In genomic region chr5:146692361-146692975, GRCm38 (mm10) we compare ENCODE assay signal across 9 mouse cellular contexts.
DNase-seq lines count a peak whose midpoint lies in the region; ATAC-seq and TF ChIP-seq lines count a peak whose summit lies in the region.
"Had no signal": no experiment of that assay in that cellular context is flagged by ENCODE, and none has a peak within 500 bp of the region (broad histone marks: within the 10 kb centered on the region; RNA-seq: fewer than 3 reads in every experiment).

No protein-coding gene starts in this region.

- intact Hi-C loops in heart, postnatal 36 days (cut with DNase I) = no loop called here

- H3K4me2 ChIP-seq in intestine, postnatal 0 days (replicated peaks; ENCODE audit: low read depth) = peak overlapping the region; percentile 28
- H3K4me2 ChIP-seq in liver, embryonic 15.5 days = peak overlapping the region; percentile 61
- peak overlapping the region; percentile 25 for H3K4me2 ChIP-seq in stomach, embryonic 15.5 days
- H3K4me2 ChIP-seq: embryonic facial prominence, embryonic 15.5 days had no signal

- peak; percentile 77 for ATAC-seq in intestine, postnatal 0 days
- ATAC-seq in liver, embryonic 15.5 days (ENCODE audit: insufficient read depth) = peak; percentile 26
- ATAC-seq in stomach, embryonic 15.5 days (ENCODE audit: insufficient read depth, low FRiP score, low read depth) = peak; percentile 72

- H3K4me1 ChIP-seq in intestine, postnatal 0 days (replicated peaks; ENCODE audit: control insufficient read depth, insufficient read depth, low read length) = peaks cover 7% of the 10 kb centered on the region; the same call in 1 of the 2 replicates
- peaks cover 68% of the 10 kb centered on the region for H3K4me1 ChIP-seq in liver, embryonic 15.5 days (replicated peaks)
- H3K4me1 ChIP-seq in stomach, embryonic 15.5 days = peaks cover 24% of the 10 kb centered on the region

- DNase-seq in heart, adult 18-20 months = peak; percentile 27 to 31
- no peak for DNase-seq in heart, postnatal 36 days
- DNase-seq in Muller cell, postnatal 12 days (ENCODE audit: inconsistent ontology term) = peak; percentile 18
- DNase-seq in thymus, postnatal 10 days (ENCODE audit: low spot score in 2 of 2) = no peak
- DNase-seq in testis, postnatal 14 days (ENCODE audit: low spot score) = no peak

- H3K27me3 ChIP-seq in intestine, postnatal 0 days (replicated peaks; ENCODE audit: control insufficient read depth, insufficient read depth, low read length) = no peaks in the 10 kb centered on the region
- no peaks in the 10 kb centered on the region for H3K27me3 ChIP-seq in liver, embryonic 15.5 days
- H3K27me3 ChIP-seq in stomach, embryonic 15.5 days (replicated peaks) = no peaks in the 10 kb centered on the region
- H3K27me3 ChIP-seq: embryonic facial prominence, embryonic 15.5 days had no signal

- WGBS in intestine, postnatal 0 days = 2% methylated on average over 7 of the region's 7 CpGs
- 29% methylated on average over 7 of the region's 7 CpGs for WGBS in liver, embryonic 15.5 days (ENCODE audit: insufficient replicate concordance)
- 12% methylated on average over 7 of the region's 7 CpGs for WGBS in stomach, embryonic 15.5 days

- H3K27ac ChIP-seq in intestine, postnatal 0 days (ENCODE audit: low read depth, low read length) = peak overlapping the region; percentile 95
- peak overlapping the region; percentile 88 for H3K27ac ChIP-seq in liver, embryonic 15.5 days (replicated peaks)
- H3K27ac ChIP-seq in stomach, embryonic 15.5 days = peak overlapping the region; percentile 67
- H3K27ac ChIP-seq: embryonic facial prominence, embryonic 15.5 days had no signal

- H3K36me3 ChIP-seq in intestine, postnatal 0 days (ENCODE audit: control insufficient read depth, insufficient read depth) = no peaks in the 10 kb centered on the region
- H3K36me3 ChIP-seq in liver, embryonic 15.5 days (replicated peaks) = no peaks in the 10 kb centered on the region
- no peaks in the 10 kb centered on the region for H3K36me3 ChIP-seq in stomach, embryonic 15.5 days
- H3K36me3 ChIP-seq: embryonic facial prominence, embryonic 15.5 days had no signal

- H3K9me3 ChIP-seq in intestine, postnatal 0 days (ENCODE audit: control insufficient read depth) = no peaks in the 10 kb centered on the region
- H3K9me3 ChIP-seq in liver, embryonic 15.5 days (replicated peaks) = no peaks in the 10 kb centered on the region
- H3K9me3 ChIP-seq in stomach, embryonic 15.5 days = no peaks in the 10 kb centered on the region
- H3K9me3 ChIP-seq: embryonic facial prominence, embryonic 15.5 days had no signal

- 0 out of 2 replicates have a peak overlapping the region, but pooled peaks have one; percentile 22 for H3K9ac ChIP-seq in intestine, postnatal 0 days (ENCODE audit: low read depth, low read length)
- H3K9ac ChIP-seq in liver, embryonic 15.5 days = peak overlapping the region; percentile 44
- H3K9ac ChIP-seq in stomach, embryonic 15.5 days = no peak overlapping the region
- H3K9ac ChIP-seq: embryonic facial prominence, embryonic 15.5 days had no signal

- no peak; the same call in 1 of the 2 replicates for TF ChIP-seq CTCF in intestine, postnatal 0 days (IDR thresholded peaks at IDR 0.05; ENCODE audit: low read depth)

- H3K4me3 ChIP-seq in intestine, postnatal 0 days (ENCODE audit: low read depth, low read length) = no peak overlapping the region
- peak overlapping the region; percentile 17 for H3K4me3 ChIP-seq in liver, embryonic 15.5 days (replicated peaks)
- no peak overlapping the region for H3K4me3 ChIP-seq in stomach, embryonic 15.5 days (replicated peaks)
- H3K4me3 ChIP-seq: embryonic facial prominence, embryonic 15.5 days had no signal

Comparison
In these comparisons a context has a peak if more than half of its experiments do, and no peak if none do; other contexts are left out.
1. DNase-seq: peak in heart, adult 18-20 months (2 of 2) and Muller cell, postnatal 12 days (single experiment); none in heart, postnatal 36 days (0 of 2), thymus, postnatal 10 days (0 of 2) and testis, postnatal 14 days (single experiment).
2. ATAC-seq: peak in every context shown above with its lines; median percentile 77 in intestine, postnatal 0 days; 72 in stomach, embryonic 15.5 days; 26 in liver, embryonic 15.5 days.
3. Peak in every context shown above with its lines, with median percentiles within 50 percentile points of each other: H3K27ac ChIP-seq and H3K4me2 ChIP-seq.